Mouse (Mus musculus) telencephalon, adult 2 months (tissue): ENCODE results near the gene Cmklr1.
A peak's percentile ranks its signal among the peaks of the same experiment; 100 is the strongest.

Experiments used
- DNase-seq: peaks from one replicate; pipeline ENCODE4 v3.0.0-alpha.2; 2011; ENCODE audit warnings: low read depth, low spot score

Gene Cmklr1

DNA sequence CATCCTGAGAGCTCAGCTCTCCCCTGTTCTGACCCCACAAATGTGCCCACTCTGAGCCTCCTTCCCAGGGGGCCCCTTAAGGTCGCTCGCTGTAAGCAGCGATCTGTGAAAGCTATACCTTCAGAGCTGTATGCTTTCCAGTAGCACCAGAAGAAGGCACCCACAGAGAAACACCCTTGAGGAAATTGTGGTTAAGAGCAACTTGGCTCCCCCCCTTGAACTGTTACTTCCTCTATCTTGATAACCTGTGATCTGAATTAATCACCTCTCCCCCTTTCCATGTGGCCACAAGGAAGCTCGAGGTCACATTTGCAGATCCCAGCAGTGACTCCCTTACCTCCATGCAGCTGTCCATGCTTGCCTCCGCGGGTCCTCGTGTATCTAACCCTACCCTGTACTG, 29.2 kb downstream of the Cmklr1 start:
- DNase-seq: no peak

DNA sequence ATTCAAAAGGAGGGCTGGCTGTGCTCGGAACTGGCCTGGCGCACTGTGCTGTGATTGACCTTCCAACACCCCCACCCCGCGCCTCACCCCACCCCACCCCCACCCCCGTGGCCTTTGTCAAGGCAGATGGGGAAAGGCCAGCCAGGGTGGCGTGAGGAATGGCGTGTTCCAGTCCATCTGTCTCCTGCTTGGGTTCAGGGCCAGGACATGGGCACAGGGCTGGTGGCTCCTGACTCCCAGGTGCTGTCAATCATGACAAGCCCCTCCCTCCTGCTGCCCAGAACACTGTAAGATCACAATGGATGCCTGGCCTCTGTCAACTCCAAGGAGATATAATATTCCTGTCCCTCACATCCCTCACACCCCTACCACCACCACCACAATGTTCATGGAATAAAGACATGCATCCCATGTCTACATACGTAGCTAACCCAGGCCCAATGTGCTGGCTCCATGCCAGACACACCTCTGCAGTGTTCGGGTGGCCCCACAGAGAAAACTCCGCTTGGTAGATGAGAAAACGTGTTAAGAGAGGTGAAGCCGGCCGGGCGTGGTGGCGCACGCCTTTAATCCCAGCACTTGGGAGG, 30.0 kb downstream of the Cmklr1 start:
- no peak for DNase-seq

DNA sequence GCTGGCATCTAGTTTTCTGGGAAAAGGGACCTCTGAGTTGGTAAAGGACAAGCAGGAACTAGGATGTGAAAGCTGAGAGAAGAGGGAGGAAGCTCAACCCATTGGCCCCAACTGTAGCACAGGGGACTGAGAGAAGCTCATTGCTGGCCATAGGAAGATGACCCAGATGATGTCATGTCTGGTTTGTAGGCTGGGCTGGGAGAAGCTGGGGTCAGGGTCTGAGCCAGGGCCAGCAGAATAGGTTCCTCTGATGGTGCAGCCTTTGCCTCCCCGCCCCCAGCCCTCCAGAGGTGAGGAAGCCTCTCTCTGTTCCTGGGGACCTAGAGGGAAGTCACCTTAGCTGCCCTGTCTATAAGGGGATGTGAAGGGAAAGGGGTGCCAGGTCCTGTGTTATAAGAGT, 31.1 kb downstream of the Cmklr1 start:
- no peak for DNase-seq

DNA sequence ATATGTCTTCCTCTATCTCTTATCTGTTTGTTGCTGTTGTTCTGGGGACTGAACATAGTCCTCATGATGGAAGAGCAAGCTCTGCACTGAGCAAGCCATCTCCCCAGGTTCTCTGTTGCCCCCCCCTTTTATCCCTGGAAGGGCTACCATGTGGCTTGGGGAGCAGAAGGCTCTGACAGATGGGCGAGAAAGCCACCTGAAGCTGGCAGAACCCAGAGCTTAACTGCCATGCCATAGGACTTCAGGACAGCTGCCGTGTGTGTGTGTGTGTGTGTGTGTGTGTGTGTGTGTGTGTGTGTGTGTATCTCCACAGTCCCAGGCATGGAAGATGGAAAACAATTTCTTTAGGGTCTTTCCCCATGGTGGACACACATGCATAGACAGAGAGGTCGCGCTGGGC, 31.5 kb downstream of the Cmklr1 start:
- no peak for DNase-seq

DNA sequence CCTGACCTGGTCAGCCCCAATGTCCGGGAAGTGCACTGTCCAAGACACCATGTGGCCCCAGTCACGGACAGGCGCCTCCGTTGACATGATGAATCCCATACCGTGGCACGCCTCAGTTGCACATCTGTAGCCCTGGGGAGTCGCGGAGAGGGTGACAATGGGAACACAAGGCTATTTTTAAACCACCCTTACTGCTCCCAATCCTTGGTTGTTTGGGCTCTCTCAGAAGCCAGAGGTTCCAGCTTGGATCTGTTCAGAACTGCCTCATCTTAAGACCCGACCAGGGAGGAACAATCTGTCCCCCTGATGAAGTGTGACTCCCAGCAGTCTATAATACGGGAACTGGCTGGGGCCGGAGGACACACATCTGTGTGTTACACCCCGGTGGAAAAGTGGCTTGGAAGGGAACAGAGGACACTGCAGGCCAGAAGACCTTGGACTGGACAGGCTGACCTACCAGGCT, 38.4 kb downstream of the Cmklr1 start:
- no peak for DNase-seq

DNA sequence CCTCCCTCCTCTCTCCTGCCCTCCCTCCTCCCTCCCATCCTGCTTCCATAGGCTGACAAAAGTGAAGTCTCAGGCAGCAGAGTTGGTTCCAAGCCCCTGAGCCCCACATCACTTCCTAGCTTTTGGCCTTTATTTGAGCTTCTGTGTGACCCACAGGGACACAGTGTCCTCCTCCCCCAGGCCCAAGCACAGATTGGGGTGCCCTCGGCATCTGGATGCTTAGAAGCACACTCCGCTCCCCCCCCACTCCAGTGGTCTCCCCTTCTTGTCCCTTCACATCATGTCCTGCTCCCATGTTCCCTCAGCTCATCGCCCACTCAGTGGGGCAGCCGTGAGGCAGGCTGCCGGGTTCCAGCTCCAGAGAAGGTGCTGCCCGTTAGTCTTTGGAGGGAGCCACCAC, 39.1 kb downstream of the Cmklr1 start:
- no peak for DNase-seq

DNA sequence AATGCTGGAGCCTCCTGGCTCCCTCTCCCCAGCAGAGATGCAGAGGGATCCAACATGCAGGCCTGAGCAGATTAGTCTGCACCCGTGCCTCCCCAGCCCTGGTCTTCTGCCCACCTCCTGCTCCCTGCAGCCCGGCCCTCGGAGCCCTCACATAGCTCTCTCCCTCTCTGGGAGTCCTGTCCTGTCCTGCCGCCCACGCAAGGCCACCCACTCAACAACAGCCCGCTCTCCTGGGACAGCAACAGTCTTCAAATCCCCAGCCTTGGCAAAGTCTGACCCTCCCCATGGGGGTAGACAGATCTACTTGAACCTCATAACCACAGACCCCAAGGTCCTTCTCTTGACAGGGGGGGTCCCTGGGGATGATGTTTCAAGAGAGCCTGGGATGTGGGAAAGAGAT, 39.7 kb downstream of the Cmklr1 start:
- no peak for DNase-seq

DNA sequence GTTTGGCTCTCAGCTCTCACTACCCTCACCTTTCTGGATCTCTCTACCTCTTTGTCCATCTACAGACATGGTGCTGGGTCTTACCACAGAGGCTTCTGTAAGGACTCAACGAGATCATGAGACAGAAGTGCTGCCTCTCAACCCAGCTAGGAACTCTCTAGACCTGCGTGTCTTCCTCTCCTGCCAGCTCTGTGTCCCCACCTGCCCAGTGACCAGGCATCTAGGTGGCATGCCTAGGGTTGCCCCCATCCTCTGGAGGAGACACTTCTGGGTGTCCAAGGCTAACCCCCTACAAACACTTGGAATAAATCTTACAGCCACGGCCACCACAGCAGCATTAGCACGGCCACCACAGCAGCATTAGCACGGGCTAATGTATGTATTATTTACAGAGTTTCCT, 40.3 kb downstream of the Cmklr1 start:
- DNase-seq: no peak

DNA sequence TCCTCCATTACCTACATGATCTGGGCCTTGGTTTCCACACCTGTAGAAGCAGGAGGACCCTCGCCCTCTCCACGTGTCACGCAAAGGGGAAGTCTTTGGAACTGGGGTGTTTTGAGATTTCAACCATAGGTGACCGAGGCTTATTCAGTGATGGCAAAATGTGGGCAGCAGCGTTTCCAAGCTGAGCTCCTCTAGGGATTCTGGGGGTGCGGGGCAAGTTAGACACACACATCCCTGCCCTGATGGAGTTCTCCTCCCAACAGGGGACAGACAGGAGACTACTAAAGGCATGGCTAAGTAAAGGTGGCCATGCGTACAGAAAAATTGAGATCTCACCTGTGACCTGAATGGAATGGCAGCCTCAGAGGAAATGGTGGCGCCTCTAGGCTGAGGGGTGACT, 41.7 kb downstream of the Cmklr1 start:
- no peak for DNase-seq

DNA sequence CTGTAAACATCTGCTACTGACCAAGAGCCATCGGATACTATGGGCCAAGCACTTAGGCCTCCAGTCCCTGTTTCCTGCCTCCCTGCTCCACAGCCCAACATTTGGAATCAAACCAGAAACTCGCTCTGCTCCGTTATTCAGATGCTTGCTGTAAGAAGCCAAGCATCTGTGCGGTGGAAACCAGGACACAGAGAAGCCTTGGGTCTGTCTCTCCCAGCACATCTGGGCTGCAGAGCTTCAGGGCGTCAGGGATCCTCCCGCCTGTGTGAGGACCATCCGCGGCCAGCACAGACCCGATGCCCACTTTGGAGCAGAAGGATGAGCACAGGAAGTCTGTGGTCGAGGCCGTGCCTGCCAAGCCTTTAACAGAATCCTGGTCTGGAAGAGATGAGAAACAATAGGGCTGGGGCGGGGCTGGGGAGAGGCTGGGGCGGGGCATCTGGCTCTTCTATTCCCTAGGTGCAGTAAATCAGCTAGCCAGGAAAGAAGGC, 42.2 kb downstream of the Cmklr1 start:
- DNase-seq: no peak

DNA sequence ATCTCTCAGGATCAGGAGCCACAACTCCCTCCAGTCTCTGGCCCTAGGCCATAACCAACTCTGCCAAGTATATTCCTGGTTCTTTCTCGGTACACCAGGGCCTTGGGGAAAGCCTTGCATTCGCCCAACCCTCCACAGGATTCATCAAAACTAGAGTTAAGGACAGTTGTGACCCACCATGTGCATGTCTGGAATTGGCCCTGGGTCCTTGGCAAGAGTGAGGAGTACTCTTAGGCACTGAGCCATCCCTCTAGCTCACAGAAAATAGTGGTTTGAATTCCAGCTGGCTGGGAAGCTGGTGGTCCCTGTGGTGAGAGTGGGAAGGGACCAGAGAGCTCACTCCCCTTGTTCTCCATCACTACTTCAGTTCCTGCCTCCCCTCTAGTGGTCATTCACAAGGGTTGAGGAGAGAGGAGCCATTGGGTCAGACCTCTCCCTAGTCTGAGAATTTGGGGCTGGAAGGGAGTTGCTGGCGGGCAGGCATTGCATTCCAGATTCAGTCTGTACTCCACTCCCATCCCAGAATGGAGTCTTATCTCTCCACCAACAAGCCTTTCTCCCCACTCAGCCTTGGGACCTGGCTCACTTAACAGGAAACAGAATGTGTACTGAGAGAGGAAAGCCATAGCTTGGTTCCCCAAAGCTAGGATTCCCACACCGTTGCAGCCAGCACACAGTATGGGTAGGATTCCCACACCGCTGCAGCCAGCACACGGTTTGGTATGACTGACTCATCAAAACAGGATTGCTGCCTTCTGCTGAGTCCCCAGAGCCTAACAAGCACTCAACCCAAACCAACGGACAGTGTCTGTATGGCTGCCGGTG, 43.1 kb downstream of the Cmklr1 start:
- DNase-seq: no peak

DNA sequence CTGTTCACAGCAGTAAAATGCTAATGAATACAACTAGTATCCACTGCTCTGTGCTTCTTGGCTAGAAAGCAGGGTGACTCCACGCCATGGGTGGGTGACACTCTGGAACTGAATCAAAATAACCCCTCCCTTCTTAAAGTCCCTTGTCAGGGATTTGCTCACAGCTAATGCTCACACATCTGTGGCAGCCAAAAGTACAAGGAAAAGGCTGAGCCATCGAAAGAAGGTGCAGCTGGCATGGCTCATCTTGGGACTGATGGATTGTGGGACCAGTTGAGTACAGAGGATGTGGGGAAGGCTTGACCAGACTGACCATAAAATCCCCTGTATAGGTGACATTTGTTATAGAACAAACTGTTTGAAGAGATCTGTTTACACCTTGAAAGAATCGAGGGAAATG, 44.1 kb downstream of the Cmklr1 start:
- no peak for DNase-seq

DNA sequence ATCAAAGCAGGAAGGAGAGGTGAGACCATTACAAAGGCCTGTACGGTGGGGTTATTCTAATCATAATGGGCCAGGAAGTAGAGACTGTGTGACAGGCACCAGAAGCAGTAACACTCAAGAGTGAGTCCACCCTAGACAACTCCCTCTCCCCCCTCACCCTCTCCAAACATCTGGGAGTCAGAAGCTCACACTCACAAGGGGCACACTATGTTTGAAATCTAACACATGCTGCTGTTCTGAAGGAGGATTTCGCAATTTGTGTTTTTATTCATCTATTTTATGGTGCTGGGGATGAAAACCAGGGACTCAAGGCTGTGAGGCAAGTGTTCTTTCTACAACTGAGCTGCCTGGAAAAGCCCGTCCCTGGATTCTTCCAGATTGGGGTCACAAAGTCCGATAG, 45.5 kb downstream of the Cmklr1 start:
- no peak for DNase-seq

DNA sequence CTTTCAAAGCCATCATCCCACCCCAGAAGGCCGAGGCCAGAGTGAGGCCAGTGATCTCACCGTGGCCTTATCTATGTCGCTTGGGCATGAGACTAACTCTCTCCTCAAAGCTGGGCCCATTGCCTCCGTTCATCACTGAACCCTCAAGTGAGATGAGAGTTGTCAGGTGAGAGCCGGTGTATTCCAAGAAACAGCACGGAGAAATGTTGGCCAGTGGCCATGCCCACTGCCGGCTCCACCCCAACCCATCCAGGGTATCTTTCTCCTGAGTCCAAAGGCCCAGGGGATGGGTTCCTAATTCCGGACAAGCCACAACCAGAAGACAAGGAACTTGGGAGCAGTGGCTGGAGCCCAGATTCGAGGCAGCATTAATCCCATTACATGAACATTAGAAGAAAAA, 46.8 kb downstream of the Cmklr1 start:
- no peak for DNase-seq

DNA sequence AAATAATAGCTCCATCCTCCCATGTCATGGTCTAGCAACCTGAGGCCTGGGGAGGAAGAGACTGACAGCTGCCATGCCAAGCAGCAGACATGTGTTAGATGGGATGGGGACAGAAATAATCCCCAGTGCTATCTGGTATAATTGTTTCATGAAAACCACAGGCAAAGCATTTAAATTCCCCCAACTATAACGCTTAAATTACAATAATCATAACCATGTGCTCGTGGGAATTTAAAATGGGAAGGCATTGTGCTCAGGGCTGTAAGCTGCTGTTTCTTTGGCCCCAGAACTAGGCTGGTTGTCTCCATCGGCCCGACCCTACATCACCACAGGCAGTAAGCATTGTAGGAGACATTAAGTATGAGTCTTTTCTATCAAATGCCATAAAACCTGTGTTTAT, 49.4 kb downstream of the Cmklr1 start:
- DNase-seq: no peak

DNA sequence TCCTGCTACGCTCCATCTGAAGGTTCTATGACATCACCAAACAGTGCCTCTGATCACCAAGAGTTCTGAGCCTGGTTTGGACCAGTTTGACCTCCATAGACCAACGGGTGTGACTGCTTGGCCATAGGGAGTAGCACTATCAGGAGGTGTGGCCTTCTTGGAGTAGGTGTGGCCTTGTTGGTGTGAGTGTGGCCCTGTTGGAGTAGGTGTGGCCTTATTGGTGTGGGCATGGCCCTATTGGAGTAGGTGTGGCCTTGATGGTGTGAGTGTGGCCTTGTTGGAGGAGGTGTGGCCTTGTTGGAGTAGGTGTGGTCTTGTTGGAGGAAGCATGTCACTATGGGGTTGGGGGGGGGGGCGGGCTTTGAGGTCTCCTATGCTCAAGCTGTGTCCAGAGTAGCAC, 50.0 kb downstream of the Cmklr1 start:
- no peak for DNase-seq

DNA sequence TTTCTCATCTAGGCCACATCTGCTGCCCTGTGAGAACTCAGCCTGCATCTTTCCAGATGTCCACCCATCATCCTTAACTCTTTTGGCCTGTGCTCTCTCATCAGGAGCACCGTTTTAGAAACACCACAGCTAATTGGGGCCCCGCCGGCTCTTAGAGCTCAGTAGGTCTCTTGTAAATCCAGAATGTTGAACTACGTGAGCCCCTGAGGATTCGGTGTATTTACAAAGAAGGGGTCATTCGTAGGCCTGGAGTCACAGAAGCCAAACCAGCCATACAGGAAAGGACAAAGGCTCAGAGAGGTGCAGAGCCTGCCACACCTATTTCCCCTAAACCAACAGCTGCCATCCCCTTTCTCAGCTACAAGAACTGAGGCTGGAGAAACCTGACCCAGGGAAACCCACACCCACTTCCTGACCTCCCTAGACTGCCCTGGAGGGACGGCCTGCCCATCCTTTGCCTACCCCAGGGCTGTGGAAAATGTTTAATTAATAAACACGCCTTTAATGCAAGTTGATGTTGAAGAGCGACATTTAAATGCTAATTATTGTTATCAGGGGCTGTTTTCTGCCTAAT, 53.4 kb downstream of the Cmklr1 start:
- no peak for DNase-seq

DNA sequence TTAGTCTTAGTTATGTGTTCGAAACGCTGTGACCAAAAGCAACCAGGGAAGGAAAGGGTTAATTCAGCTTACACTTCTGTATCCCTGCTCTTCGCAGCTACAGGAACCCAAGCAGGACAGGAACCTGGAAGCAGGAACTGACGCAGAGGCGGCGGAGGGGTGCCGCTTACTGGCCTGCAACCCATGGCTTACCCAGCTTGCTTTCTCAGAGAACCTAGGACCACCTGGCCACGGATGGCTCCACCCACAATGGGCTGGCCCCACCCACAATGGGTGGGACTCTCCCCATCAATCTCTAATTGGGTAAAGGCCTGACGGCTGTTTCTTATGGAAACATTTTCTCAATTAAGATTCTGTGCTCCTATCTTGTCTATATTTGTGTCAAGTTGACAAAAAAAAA, 54.0 kb downstream of the Cmklr1 start:
- no peak for DNase-seq

DNA sequence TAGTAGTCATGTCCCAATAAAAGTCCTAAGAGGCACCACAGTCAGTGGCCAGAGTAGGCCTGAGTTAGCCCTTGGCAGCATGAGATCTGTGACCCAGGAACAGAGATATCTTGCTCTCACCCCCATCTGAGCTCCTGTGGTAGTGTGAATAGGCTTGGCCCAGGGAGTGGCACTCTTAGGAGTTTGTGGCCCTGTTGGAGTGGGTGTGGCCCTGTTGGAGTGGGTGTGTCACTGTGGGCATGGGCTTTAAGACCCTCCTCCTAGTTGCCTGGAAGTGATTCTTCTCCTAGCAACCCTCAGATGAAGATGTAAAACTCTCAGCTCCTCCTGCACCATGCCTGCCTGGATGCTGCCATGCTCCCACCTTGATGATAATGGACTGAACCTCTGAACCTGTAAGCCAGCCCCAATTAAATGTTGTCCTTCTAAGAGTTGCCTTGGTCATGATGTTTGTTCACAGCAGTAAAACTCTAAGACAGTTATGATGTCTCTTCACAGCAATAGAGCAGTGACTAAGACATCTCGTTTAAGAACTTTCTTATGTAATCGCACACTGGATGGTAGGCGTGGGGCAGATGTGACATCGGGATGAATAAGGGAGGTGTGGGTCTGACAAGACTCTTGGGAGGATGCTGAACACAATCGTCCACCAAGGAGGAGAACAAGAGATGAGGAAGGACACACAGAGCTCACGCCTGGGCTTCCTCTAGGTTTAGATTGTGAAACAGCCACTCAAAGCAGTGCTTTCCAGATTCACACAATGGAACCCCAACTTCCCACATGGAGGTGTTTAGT, 56.1 kb downstream of the Cmklr1 start:
- DNase-seq: peak; percentile 80

DNA sequence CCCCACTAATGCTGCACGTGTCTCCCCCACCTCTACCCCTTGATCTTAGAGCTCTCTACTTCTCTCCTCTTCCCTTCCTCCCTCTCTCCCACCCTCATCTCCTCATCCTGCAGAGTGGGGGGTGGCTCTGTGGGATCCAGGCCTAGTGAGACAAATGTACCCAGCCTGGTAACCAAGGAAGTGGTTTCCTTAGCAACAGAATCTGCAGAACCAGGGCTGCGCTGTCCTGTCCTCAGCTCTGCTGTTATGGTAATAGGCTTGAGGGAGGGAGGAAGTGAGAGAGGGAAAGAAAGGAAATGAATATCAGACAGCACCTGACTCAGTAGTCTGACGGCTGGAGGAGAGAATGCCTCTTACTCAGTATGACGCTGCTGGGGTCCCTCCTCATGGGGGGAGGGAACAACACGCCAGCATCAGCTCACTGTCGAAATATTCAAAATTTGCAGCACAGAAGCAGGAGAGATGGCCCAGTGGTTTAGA, 58.4 kb downstream of the Cmklr1 start:
- DNase-seq: peak; percentile 98

DNA sequence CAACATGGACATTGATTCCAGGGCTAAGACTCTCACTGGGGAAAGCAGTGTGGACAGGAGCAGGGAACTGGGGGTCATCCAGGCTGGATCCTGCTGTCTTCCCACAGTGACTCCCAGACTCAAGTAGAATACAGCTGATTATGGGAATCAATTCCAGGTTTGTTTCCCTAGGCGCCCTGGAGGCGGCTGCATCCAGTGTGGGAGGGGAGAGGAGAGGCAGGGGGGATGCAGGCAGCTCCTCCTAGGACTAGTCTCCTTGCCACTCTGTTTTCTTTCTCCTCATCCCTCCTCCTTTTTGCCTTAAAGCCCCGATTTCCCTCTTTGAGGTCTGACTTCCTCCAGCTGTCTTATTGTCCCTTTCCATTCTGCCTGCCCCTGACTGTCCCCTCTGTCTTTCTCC, 59.1 kb downstream of the Cmklr1 start:
- DNase-seq: no peak
